Mouse (Mus musculus) erythroblast, embryonic 14.5 days (primary cell): ENCODE measurements around the gene Gnb1. TPM values are rescaled to one million over a fixed set of nuclear protein-coding genes. Genes with fewer than 3 reads are reported as not detected.

Experiments
- H3K27me3 ChIP-seq: 2 replicates; pipeline ENCODE4 v1.6.1; 2012; ENCODE audit warnings: inconsistent platforms; ENCODE audit not compliant: control insufficient read depth
- H3K36me3 ChIP-seq: 2 replicates; pipeline ENCODE4 v1.6.1; 2012; ENCODE audit warnings: mild to moderate bottlenecking, inconsistent platforms; ENCODE audit not compliant: control insufficient read depth
- H3K4me1 ChIP-seq: 2 replicates; pipeline ENCODE4 v1.6.1; 2012; ENCODE audit warnings: inconsistent platforms; ENCODE audit not compliant: control insufficient read depth
- H3K4me3 ChIP-seq: replicated peaks from 2 replicates; pipeline ENCODE3; 2012; ENCODE audit warnings: moderate library complexity, mild to moderate bottlenecking, inconsistent platforms
- H3K9me3 ChIP-seq: 2 replicates; pipeline ENCODE4 v1.6.1; 2012; ENCODE audit warnings: low read length, inconsistent platforms, mixed read lengths; ENCODE audit not compliant: control insufficient read depth
- GATA1 ChIP-seq: IDR thresholded peaks from 2 replicates; pipeline ENCODE4 v1.6.1; 2012; ENCODE audit warnings: low read length, inconsistent platforms, mixed read lengths
- TAL1 ChIP-seq: IDR thresholded peaks from 3 replicates; pipeline ENCODE4 v1.6.1; 2012; ENCODE audit warnings: low read length, inconsistent platforms, mixed read lengths
- polyA plus RNA-seq: library from polyadenylated mRNA; stranded (reverse); fragments of >175 nt; gene quantifications from 2 replicates; pipeline ENCODE4 v1.2.3, GENCODE M21; 2012

The Gnb1 gene
- polyA plus RNA-seq, 1 experiment: 2.9 TPM

- H3K4me1 ChIP-seq: peaks cover 12% of the 10 kb centered on the region
- TF ChIP-seq TAL1 (no peak), GATA1 (no peak)
- H3K36me3 ChIP-seq: peaks cover 41% of the 10 kb centered on the region
- H3K27me3 ChIP-seq: no peaks in the 10 kb centered on the region
- no peaks in the 10 kb centered on the region for H3K9me3 ChIP-seq
- H3K4me3 ChIP-seq: no peak overlapping the region
These were observed 86.0 kb downstream of the Gnb1 start for GRCm38 (mm10) chr4:155577132-155577531.

- Histone ChIP-seq H3K36me3 (peaks cover 48% of the 10 kb centered on the region), H3K9me3 (no peaks in the 10 kb centered on the region), H3K4me1 (peaks cover 16% of the 10 kb centered on the region), H3K27me3 (no peaks in the 10 kb centered on the region), H3K4me3 (no peak overlapping the region)
- no peak for TF ChIP-seq TAL1
- no peak for TF ChIP-seq GATA1
These were observed 86.6 kb downstream of the Gnb1 start for GRCm38 (mm10) chr4:155577741-155578140.

GRCm38 (mm10) chr4:155578336-155579125 lies 87.4 kb downstream of the Gnb1 start:
- Histone ChIP-seq H3K4me1 (peaks cover 16% of the 10 kb centered on the region), H3K27me3 (no peaks in the 10 kb centered on the region), H3K36me3 (peaks cover 52% of the 10 kb centered on the region), H3K4me3 (no peak overlapping the region), H3K9me3 (no peaks in the 10 kb centered on the region)
- TF ChIP-seq GATA1 (no peak), TAL1 (no peak)

GRCm38 (mm10) chr4:155580420-155580819 lies 89.3 kb downstream of the Gnb1 start:
- no peak overlapping the region for H3K4me3 ChIP-seq
- H3K27me3 ChIP-seq: no peaks in the 10 kb centered on the region
- peaks cover 12% of the 10 kb centered on the region for H3K4me1 ChIP-seq
- peaks cover 71% of the 10 kb centered on the region for H3K36me3 ChIP-seq
- TF ChIP-seq GATA1 (no peak), TAL1 (no peak)
- H3K9me3 ChIP-seq: no peaks in the 10 kb centered on the region

DNA sequence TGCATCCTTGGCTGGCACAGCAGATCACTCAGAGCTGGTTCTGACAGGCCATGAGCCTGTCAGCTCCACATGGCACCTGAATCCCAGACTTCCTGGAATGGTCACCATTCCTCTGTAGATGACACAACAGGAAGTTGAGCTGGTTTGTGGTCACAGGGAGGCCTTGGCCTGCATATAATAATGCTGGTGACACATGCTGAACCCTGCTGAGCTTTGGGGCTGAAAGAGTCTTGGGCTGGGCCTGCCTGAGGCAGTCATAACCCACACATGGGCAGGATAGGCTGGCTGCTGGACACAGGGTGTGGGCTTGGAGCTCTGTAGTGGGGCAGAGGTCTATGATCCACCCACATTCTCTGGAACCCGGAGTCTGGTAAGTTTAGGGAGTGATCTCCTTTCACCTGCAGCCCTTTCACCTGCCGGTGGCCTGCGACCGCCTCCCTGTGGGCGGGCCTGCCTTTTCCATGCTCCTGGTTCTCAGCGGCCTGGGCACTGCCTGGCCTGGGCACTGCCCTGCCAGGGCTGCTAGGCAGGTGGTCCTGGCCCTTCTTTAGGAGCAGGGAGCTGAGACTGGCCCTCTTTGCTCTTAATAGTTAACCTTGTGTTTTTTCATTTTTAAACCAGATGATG lies 91.2 kb downstream of the Gnb1 start:
- TF ChIP-seq TAL1 (no peak), GATA1 (no peak)
- Histone ChIP-seq H3K4me3 (no peak overlapping the region), H3K27me3 (no peaks in the 10 kb centered on the region), H3K9me3 (no peaks in the 10 kb centered on the region), H3K4me1 (peaks cover 12% of the 10 kb centered on the region), H3K36me3 (peaks cover 82% of the 10 kb centered on the region)

DNA sequence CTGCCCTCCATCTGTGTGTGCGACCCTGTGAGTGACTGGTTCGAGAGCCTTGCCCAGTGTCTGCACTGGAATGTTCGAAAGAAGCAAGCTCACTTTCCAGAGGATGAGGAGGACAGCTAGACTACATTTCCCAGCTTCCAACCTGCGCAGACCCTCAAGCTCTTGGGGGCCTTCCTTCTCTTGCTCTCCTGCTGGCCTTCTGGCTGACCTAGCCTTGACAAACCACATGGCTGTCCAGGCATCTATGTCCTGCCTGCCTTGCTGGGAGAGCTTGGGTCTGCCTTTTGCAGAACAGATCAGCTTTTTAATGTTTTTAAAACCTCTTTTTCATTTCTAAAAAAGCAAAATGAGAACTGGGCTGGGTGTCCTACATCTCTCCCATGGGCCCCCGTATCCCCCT lies 98.2 kb downstream of the Gnb1 start:
- TF ChIP-seq GATA1: no peak
- TF ChIP-seq TAL1: no peak
- no peaks in the 10 kb centered on the region for H3K4me1 ChIP-seq
- H3K9me3 ChIP-seq: no peaks in the 10 kb centered on the region
- no peak overlapping the region for H3K4me3 ChIP-seq
- H3K27me3 ChIP-seq: no peaks in the 10 kb centered on the region
- H3K36me3 ChIP-seq: peaks cover 64% of the 10 kb centered on the region

GRCm38 (mm10) chr4:155591012-155591719 lies 100.0 kb downstream of the Gnb1 start:
- Histone ChIP-seq H3K4me1 (peaks cover 3% of the 10 kb centered on the region), H3K9me3 (no peaks in the 10 kb centered on the region), H3K27me3 (no peaks in the 10 kb centered on the region), H3K4me3 (no peak overlapping the region), H3K36me3 (peaks cover 47% of the 10 kb centered on the region)
- no peak for TF ChIP-seq TAL1
- no peak for TF ChIP-seq GATA1

DNA sequence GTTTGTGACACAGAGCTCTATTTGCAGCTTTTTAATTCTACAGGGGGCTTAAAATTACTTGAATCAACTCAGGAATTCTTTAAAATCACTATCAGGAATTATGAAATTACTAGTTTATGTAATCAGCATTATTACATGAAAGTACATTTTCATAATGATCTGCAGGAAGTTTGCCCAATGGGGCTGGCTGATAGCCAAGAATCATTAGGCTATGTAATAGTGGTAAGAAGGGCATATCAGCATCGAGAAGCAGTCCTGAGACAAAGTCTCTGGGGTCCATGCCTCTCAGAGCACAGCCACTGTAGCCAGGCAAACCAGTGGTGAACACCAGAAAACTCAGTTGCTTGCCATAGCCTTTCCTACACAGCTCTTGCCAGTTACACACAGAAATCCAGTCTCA lies 102.6 kb downstream of the Gnb1 start:
- peaks cover 26% of the 10 kb centered on the region for H3K4me1 ChIP-seq
- H3K36me3 ChIP-seq: peaks cover 21% of the 10 kb centered on the region
- H3K4me3 ChIP-seq: no peak overlapping the region
- no peaks in the 10 kb centered on the region for H3K27me3 ChIP-seq
- no peaks in the 10 kb centered on the region for H3K9me3 ChIP-seq
- TF ChIP-seq TAL1 (no peak), GATA1 (no peak)

DNA sequence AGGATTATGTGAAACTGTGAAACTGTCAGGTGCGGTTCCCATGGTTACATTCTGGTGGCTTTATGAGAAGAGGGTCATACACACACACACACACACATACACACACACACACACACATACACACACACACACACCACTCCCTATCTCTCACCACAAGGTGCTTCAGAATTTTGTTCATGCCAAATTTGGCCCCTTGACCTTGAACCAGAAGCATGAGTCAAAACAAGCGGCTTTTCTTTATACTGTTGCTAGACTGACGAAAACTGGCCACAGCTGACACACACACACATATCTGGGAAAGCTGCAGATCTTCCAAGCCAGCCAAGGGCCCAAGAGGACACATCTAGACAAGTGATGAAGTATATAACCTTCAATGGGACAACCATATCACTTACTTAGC lies 104.6 kb downstream of the Gnb1 start:
- Histone ChIP-seq H3K27me3 (no peaks in the 10 kb centered on the region), H3K9me3 (no peaks in the 10 kb centered on the region), H3K4me1 (peaks cover 45% of the 10 kb centered on the region), H3K4me3 (no peak overlapping the region), H3K36me3 (0 out of 2 replicates have a peak, but pooled peaks cover 2% of the 10 kb centered on the region)
- TF ChIP-seq GATA1: no peak
- no peak for TF ChIP-seq TAL1
